Mouse (Mus musculus): ENCODE data around the gene Klhl3. TPM values are rescaled to one million over a fixed set of nuclear protein-coding genes. Genes with fewer than 3 reads are reported as not detected.

The Klhl3 gene
- total RNA-seq, 2 experiments from 2014 or later: 1.5 to 1.9 TPM

GRCm38 (mm10) chr13:58023726-58024453, 89.5 kb downstream of the Klhl3 start:
- no peak for DNase-seq

- no peak for DNase-seq
These were observed 90.3 kb downstream of the Klhl3 start for GRCm38 (mm10) chr13:58023001-58023560.

GRCm38 (mm10) chr13:58020428-58020827, 93.0 kb downstream of the Klhl3 start:
- DNase-seq: no peak

- DNase-seq: no peak
These were observed 96.1 kb downstream of the Klhl3 start for GRCm38 (mm10) chr13:58017298-58017697.

- peak; percentile 48 to 58 for DNase-seq
These were observed 101.1 kb downstream of the Klhl3 start for GRCm38 (mm10) chr13:58012067-58012925.

- DNase-seq: no peak
These were observed 101.9 kb downstream of the Klhl3 start for GRCm38 (mm10) chr13:58011526-58011925.

- DNase-seq: no peak
These were observed 103.0 kb downstream of the Klhl3 start for GRCm38 (mm10) chr13:58010416-58010815.

- no peak for DNase-seq
These were observed 104.1 kb downstream of the Klhl3 start for GRCm38 (mm10) chr13:58009275-58009674.

- DNase-seq: no peak
These were observed 105.4 kb downstream of the Klhl3 start for GRCm38 (mm10) chr13:58008038-58008364.

GRCm38 (mm10) chr13:58007256-58008037, 105.9 kb downstream of the Klhl3 start:
- peak; percentile 67 to 78 for DNase-seq

GRCm38 (mm10) chr13:58001792-58002191, 111.6 kb downstream of the Klhl3 start:
- no peak for DNase-seq

GRCm38 (mm10) chr13:57996536-57996935, 116.9 kb downstream of the Klhl3 start:
- DNase-seq: peak; percentile 55 to 56

GRCm38 (mm10) chr13:57995864-57996263, 117.5 kb downstream of the Klhl3 start:
- DNase-seq: peak in 1 of 2 experiments; percentile 10

- DNase-seq: no peak
These were observed 128.8 kb downstream of the Klhl3 start for GRCm38 (mm10) chr13:57984637-57985036.

GRCm38 (mm10) chr13:57984163-57984562, 129.2 kb downstream of the Klhl3 start:
- no peak for DNase-seq

- no peak for DNase-seq
These were observed 130.1 kb downstream of the Klhl3 start for GRCm38 (mm10) chr13:57983330-57983729.

- no peak for DNase-seq
These were observed 130.5 kb downstream of the Klhl3 start for GRCm38 (mm10) chr13:57982904-57983303.

- no peak for DNase-seq
These were observed 132.7 kb downstream of the Klhl3 start for GRCm38 (mm10) chr13:57980679-57981078.

GRCm38 (mm10) chr13:57980071-57980470, 133.3 kb downstream of the Klhl3 start:
- DNase-seq: no peak

GRCm38 (mm10) chr13:57978931-57979330, 134.5 kb downstream of the Klhl3 start:
- DNase-seq: peak; percentile 16 to 21

GRCm38 (mm10) chr13:57977721-57978120, 135.7 kb downstream of the Klhl3 start:
- no peak for DNase-seq

GRCm38 (mm10) chr13:57965658-57966057, 147.7 kb downstream of the Klhl3 start:
- no peak for DNase-seq
